Mouse (Mus musculus): ENCODE results near the gene Ssx2ip. TPM values are rescaled to one million over a fixed set of nuclear protein-coding genes. Genes with fewer than 3 reads are reported as not detected.

The Ssx2ip gene
- polyA plus RNA-seq (2015; fragmentation: Nextera tagmentation; extraction: Ambion mirVana) = 27.3 and 27.7 TPM in 2 replicates

DNA sequence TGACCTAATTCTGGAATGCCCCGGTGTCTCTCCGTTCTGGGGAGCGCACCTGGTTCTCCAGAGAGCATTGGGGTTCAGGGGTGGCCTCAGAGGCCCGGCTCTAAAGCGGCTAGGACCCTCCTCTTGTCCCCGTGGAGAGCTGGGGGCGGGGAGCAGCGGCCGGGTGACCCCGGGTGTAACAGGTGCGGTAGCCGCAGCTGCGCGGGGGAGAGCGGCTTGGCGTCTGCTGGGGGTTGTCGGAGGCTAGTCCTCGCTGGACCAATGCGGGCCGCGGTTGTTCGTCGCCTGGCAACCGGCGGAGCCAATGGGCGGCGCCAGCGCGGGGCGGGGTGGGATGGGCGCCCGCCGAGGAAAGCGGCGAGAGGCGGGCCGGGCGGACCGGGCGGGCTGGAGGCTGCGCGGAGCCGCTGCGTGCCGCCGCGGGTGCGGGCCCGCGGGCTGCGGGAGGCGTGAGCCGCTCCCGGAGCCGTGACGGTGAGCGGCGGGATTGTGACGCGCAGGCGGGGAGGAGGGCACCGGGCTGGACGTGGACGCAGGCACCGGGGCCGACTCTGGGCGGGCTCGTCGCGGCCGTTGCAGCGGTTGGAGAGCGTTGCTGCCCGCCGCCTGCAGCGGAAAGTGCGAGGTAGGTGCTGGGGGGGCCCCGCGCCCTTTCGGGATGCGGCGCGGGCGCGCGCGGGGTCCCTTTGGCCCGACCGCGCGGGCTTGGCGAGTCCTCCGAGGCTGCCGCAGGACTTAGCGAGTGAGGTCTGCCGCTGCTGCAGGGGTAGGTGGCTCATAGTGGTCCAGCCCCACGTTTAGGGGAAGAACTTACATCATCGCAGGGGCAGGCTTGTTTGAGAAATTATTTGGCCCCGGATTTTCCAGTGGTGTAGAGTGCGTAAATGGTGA is at the start of gene Ssx2ip:
TSS of gene Ssx2ip (plus strand) at position 332 of the 891 bp plus-strand sequence.
- Histone ChIP-seq H3K9me3 (replicated peaks; ENCODE audit: control insufficient read depth, low read length) (0 out of 2 replicates have a peak, but pooled peaks cover 5% of the 10 kb centered on the region), H3K4me1 (ENCODE audit: control insufficient read depth, insufficient read depth, low read length) (peaks cover 26% of the 10 kb centered on the region), H3K9ac (ENCODE audit: low read length) (peak within 1 kb of the TSS; percentile 88), H3K36me3 (ENCODE audit: control insufficient read depth, insufficient read depth, low read length) (no peaks in the 10 kb centered on the region), H3K4me3 (replicated peaks; ENCODE audit: low read length) (peak within 1 kb of the TSS; percentile 84), H3K27ac (ENCODE audit: low read length) (peak within 1 kb of the TSS; percentile 78), H3K27me3 (ENCODE audit: control insufficient read depth, insufficient read depth, low read length) (no peaks in the 10 kb centered on the region), H3K4me2 (ENCODE audit: low read depth, low read length) (peak within 1 kb of the TSS; percentile 90)
- WGBS = 2% methylated on average over 93 of the region's 100 CpGs
- peak; percentile 97 for ATAC-seq (ENCODE audit: insufficient read depth, low FRiP score)

GRCm38 (mm10) chr3:146355146-146355545 is 49.3 kb upstream of the Ssx2ip start:
- no peaks in the 10 kb centered on the region for H3K4me1 ChIP-seq (ENCODE audit: control insufficient read depth, insufficient read depth, low read length)
- H3K36me3 ChIP-seq (ENCODE audit: control insufficient read depth, insufficient read depth, low read length) = no peaks in the 10 kb centered on the region
- no peaks in the 10 kb centered on the region for H3K9me3 ChIP-seq (replicated peaks; ENCODE audit: control insufficient read depth, low read length)
- no peak overlapping the region for H3K4me3 ChIP-seq (replicated peaks; ENCODE audit: low read length)
- no peak overlapping the region for H3K27ac ChIP-seq (ENCODE audit: low read length)
- no peak for ATAC-seq (ENCODE audit: insufficient read depth, low FRiP score)
- no peaks in the 10 kb centered on the region for H3K27me3 ChIP-seq (ENCODE audit: control insufficient read depth, insufficient read depth, low read length)
- H3K9ac ChIP-seq (ENCODE audit: low read length) = no peak overlapping the region
- 67% methylated on average over 3 of the region's 3 CpGs for WGBS
- no peak overlapping the region for H3K4me2 ChIP-seq (ENCODE audit: low read depth, low read length)

- no peak overlapping the region for H3K4me3 ChIP-seq (replicated peaks; ENCODE audit: low read length)
- no peak overlapping the region for H3K4me2 ChIP-seq (ENCODE audit: low read depth, low read length)
- no peak overlapping the region for H3K27ac ChIP-seq (ENCODE audit: low read length)
- no peaks in the 10 kb centered on the region for H3K36me3 ChIP-seq (ENCODE audit: control insufficient read depth, insufficient read depth, low read length)
- H3K27me3 ChIP-seq (ENCODE audit: control insufficient read depth, insufficient read depth, low read length) = no peaks in the 10 kb centered on the region
- H3K4me1 ChIP-seq (ENCODE audit: control insufficient read depth, insufficient read depth, low read length) = no peaks in the 10 kb centered on the region
- 86% methylated on average over 9 of the region's 9 CpGs for WGBS
- ATAC-seq (ENCODE audit: insufficient read depth, low FRiP score) = no peak
- no peak overlapping the region for H3K9ac ChIP-seq (ENCODE audit: low read length)
- no peaks in the 10 kb centered on the region for H3K9me3 ChIP-seq (replicated peaks; ENCODE audit: control insufficient read depth, low read length)
These were observed 39.0 kb upstream of the Ssx2ip start for GRCm38 (mm10) chr3:146365471-146365870.

- Histone ChIP-seq H3K4me3 (replicated peaks; ENCODE audit: low read length) (no peak overlapping the region), H3K4me2 (ENCODE audit: low read depth, low read length) (no peak overlapping the region), H3K36me3 (ENCODE audit: control insufficient read depth, insufficient read depth, low read length) (no peaks in the 10 kb centered on the region), H3K9ac (ENCODE audit: low read length) (no peak overlapping the region), H3K27ac (ENCODE audit: low read length) (no peak overlapping the region), H3K9me3 (replicated peaks; ENCODE audit: control insufficient read depth, low read length) (no peaks in the 10 kb centered on the region), H3K4me1 (ENCODE audit: control insufficient read depth, insufficient read depth, low read length) (no peaks in the 10 kb centered on the region), H3K27me3 (ENCODE audit: control insufficient read depth, insufficient read depth, low read length) (no peaks in the 10 kb centered on the region)
- WGBS = 95% methylated on average over 2 of the region's 2 CpGs
- ATAC-seq (ENCODE audit: insufficient read depth, low FRiP score) = no peak
These were observed 37.4 kb upstream of the Ssx2ip start for GRCm38 (mm10) chr3:146367058-146367457.

GRCm38 (mm10) chr3:146370553-146371095 is 33.8 kb upstream of the Ssx2ip start:
- Histone ChIP-seq H3K36me3 (ENCODE audit: control insufficient read depth, insufficient read depth, low read length) (no peaks in the 10 kb centered on the region), H3K27me3 (ENCODE audit: control insufficient read depth, insufficient read depth, low read length) (no peaks in the 10 kb centered on the region)
- 86% methylated on average over 7 of the region's 7 CpGs for WGBS

GRCm38 (mm10) chr3:146371201-146371600 is 33.2 kb upstream of the Ssx2ip start:
- Histone ChIP-seq H3K27me3 (ENCODE audit: control insufficient read depth, insufficient read depth, low read length) (no peaks in the 10 kb centered on the region), H3K4me1 (ENCODE audit: control insufficient read depth, insufficient read depth, low read length) (0 out of 2 replicates have a peak, but pooled peaks cover 2% of the 10 kb centered on the region), H3K27ac (ENCODE audit: low read length) (no peak overlapping the region), H3K4me3 (replicated peaks; ENCODE audit: low read length) (no peak overlapping the region), H3K9me3 (replicated peaks; ENCODE audit: control insufficient read depth, low read length) (no peaks in the 10 kb centered on the region), H3K36me3 (ENCODE audit: control insufficient read depth, insufficient read depth, low read length) (no peaks in the 10 kb centered on the region), H3K9ac (ENCODE audit: low read length) (no peak overlapping the region), H3K4me2 (ENCODE audit: low read depth, low read length) (no peak overlapping the region)
- 72% methylated on average over 5 of the region's 5 CpGs for WGBS
- no peak for ATAC-seq (ENCODE audit: insufficient read depth, low FRiP score)

More at GRCm38 (mm10) chr3:146370553-146371095, 33.8 kb upstream of the Ssx2ip start:
- H3K27ac ChIP-seq (ENCODE audit: low read length) = no peak overlapping the region
- ATAC-seq (ENCODE audit: insufficient read depth, low FRiP score) = no peak
- H3K4me2 ChIP-seq (ENCODE audit: low read depth, low read length) = no peak overlapping the region
- H3K9me3 ChIP-seq (replicated peaks; ENCODE audit: control insufficient read depth, low read length) = no peaks in the 10 kb centered on the region
- 0 out of 2 replicates have a peak, but pooled peaks cover 2% of the 10 kb centered on the region for H3K4me1 ChIP-seq (ENCODE audit: control insufficient read depth, insufficient read depth, low read length)
- H3K4me3 ChIP-seq (replicated peaks; ENCODE audit: low read length) = no peak overlapping the region
- H3K9ac ChIP-seq (ENCODE audit: low read length) = no peak overlapping the region

DNA sequence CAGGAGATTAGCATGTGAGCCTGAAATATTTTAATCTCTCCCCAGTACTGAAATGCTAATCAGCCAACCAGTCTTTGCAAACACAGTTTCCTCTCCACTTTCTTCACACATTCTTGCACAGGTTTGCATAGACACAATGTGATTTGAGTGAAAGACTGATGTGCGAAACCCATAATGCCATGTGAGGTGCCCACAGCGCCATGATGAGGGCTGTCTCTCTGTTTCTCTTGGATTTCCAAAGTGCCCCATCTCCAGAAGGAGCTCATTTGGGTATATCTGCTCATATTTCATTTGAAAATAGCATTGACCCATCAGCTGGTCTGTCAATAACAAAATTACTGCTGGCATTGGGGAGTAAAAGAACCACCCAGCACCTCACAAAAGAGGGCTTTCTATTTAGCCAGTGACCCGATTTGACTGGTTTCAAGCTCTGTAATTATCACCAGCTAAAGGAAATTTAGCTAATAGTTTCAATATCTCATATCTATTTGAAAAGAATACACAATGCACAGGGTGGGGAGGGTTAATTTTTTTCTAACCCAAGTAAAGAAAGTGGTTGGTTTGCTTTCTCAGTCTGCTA is 29.8 kb upstream of the Ssx2ip start:
- WGBS = 77% methylated on average over 3 of the region's 3 CpGs
- ATAC-seq (ENCODE audit: insufficient read depth, low FRiP score) = no peak
- H3K4me1 ChIP-seq (ENCODE audit: control insufficient read depth, insufficient read depth, low read length) = 0 out of 2 replicates have a peak, but pooled peaks cover 2% of the 10 kb centered on the region
- no peak overlapping the region for H3K4me2 ChIP-seq (ENCODE audit: low read depth, low read length)
- H3K27me3 ChIP-seq (ENCODE audit: control insufficient read depth, insufficient read depth, low read length) = no peaks in the 10 kb centered on the region
- no peak overlapping the region for H3K4me3 ChIP-seq (replicated peaks; ENCODE audit: low read length)
- no peaks in the 10 kb centered on the region for H3K9me3 ChIP-seq (replicated peaks; ENCODE audit: control insufficient read depth, low read length)
- H3K27ac ChIP-seq (ENCODE audit: low read length) = no peak overlapping the region
- no peak overlapping the region for H3K9ac ChIP-seq (ENCODE audit: low read length)
- H3K36me3 ChIP-seq (ENCODE audit: control insufficient read depth, insufficient read depth, low read length) = no peaks in the 10 kb centered on the region

DNA sequence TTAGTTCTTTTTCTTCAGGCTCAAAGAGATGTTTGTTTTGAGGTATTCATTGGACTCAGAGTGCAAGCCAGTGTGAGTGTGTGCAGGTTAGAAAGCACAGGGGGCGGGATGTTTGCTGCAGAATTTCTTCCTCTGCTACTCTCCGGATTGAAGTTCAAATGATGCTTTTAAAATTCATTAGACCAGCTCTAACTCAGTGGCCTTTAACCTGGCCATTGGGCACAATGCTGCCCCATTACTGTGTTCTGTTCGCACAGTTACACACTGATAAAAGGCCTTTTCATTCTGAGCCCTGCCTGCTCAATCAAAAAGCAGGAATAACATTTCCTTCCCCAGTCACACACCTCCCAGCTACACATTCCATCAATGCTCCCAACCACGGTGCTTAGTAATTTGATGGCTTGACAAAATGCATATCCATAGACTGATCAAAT is 29.2 kb upstream of the Ssx2ip start:
- H3K4me1 ChIP-seq (ENCODE audit: control insufficient read depth, insufficient read depth, low read length) = 0 out of 2 replicates have a peak, but pooled peaks cover 2% of the 10 kb centered on the region
- 50% methylated on average over 4 of the region's 4 CpGs for WGBS
- no peak overlapping the region for H3K27ac ChIP-seq (ENCODE audit: low read length)
- H3K36me3 ChIP-seq (ENCODE audit: control insufficient read depth, insufficient read depth, low read length) = no peaks in the 10 kb centered on the region
- H3K4me3 ChIP-seq (replicated peaks; ENCODE audit: low read length) = no peak overlapping the region
- H3K4me2 ChIP-seq (ENCODE audit: low read depth, low read length) = no peak overlapping the region
- H3K9me3 ChIP-seq (replicated peaks; ENCODE audit: control insufficient read depth, low read length) = no peaks in the 10 kb centered on the region
- no peak overlapping the region for H3K9ac ChIP-seq (ENCODE audit: low read length)
- H3K27me3 ChIP-seq (ENCODE audit: control insufficient read depth, insufficient read depth, low read length) = no peaks in the 10 kb centered on the region
- no peak for ATAC-seq (ENCODE audit: insufficient read depth, low FRiP score)

Data from stomach, embryonic 16.5 days (tissue).